Comparison of ENCODE assay signal across 9 mouse cellular contexts in genomic region chr8:115154096-115154495, GRCm38 (mm10).
DNase-seq lines count a peak whose midpoint lies in the region; ATAC-seq and TF ChIP-seq lines count a peak whose summit lies in the region.
"Had no signal": no experiment of that assay in that cellular context is flagged by ENCODE, and none has a peak within 500 bp of the region (broad histone marks: within the 10 kb centered on the region; RNA-seq: fewer than 3 reads in every experiment).

No protein-coding gene starts in this region.

- no peaks in the 10 kb centered on the region for H3K9me3 ChIP-seq in embryonic facial prominence, embryonic 14.5 days (ENCODE audit: control insufficient read depth, low read length)
- H3K9me3 ChIP-seq in embryonic facial prominence, embryonic 10.5 days: no peaks in the 10 kb centered on the region
- no peaks in the 10 kb centered on the region for H3K9me3 ChIP-seq in limb, embryonic 10.5 days (replicated peaks)

- no peak overlapping the region for H3K4me3 ChIP-seq in embryonic facial prominence, embryonic 14.5 days (ENCODE audit: low read depth, low read length)
- H3K4me3 ChIP-seq in embryonic facial prominence, embryonic 10.5 days: no peak overlapping the region
- H3K4me3 ChIP-seq in limb, embryonic 10.5 days: no peak overlapping the region

- no peak overlapping the region for H3K9ac ChIP-seq in embryonic facial prominence, embryonic 14.5 days (ENCODE audit: low read depth, low read length)

- peaks cover 7% of the 10 kb centered on the region for H3K4me1 ChIP-seq in embryonic facial prominence, embryonic 14.5 days (ENCODE audit: control insufficient read depth, insufficient read depth, low read length)
- peaks cover 36% of the 10 kb centered on the region for H3K4me1 ChIP-seq in embryonic facial prominence, embryonic 10.5 days
- H3K4me1 ChIP-seq in limb, embryonic 10.5 days: peaks cover 42% of the 10 kb centered on the region

- H3K36me3 ChIP-seq in embryonic facial prominence, embryonic 14.5 days (ENCODE audit: control insufficient read depth, insufficient read depth, low read length): no peaks in the 10 kb centered on the region
- no peaks in the 10 kb centered on the region for H3K36me3 ChIP-seq in embryonic facial prominence, embryonic 10.5 days (replicated peaks)
- no peaks in the 10 kb centered on the region for H3K36me3 ChIP-seq in limb, embryonic 10.5 days

- no peak overlapping the region for H3K4me2 ChIP-seq in embryonic facial prominence, embryonic 14.5 days (ENCODE audit: low read depth, low read length)

- ATAC-seq in embryonic facial prominence, embryonic 14.5 days (ENCODE audit: low read depth): no peak; the same call in 1 of the 2 replicates

- H3K27me3 ChIP-seq in embryonic facial prominence, embryonic 14.5 days (replicated peaks; ENCODE audit: control insufficient read depth, insufficient read depth, low read length): no peaks in the 10 kb centered on the region; the same call in 1 of the 2 replicates
- H3K27me3 ChIP-seq in embryonic facial prominence, embryonic 10.5 days (replicated peaks; ENCODE audit: low read depth, poor library complexity, severe bottlenecking): peaks cover 26% of the 10 kb centered on the region
- H3K27me3 ChIP-seq in limb, embryonic 10.5 days (ENCODE audit: low read depth, poor library complexity, severe bottlenecking): peaks cover 42% of the 10 kb centered on the region

- DNase-seq in embryonic facial prominence, embryonic 14.5 days (ENCODE audit: low spot score): peak; percentile 42
- DNase-seq in embryonic facial prominence, embryonic 10.5 days (ENCODE audit: low spot score): no peak
- peak; percentile 95 for DNase-seq in brain, embryonic 14.5 days (ENCODE audit: low read depth)
- DNase-seq in frontal cortex, adult 2 months (ENCODE audit: extremely low spot score in 1 of 2, low spot score in 1 of 2): peak; percentile 63 to 71
- DNase-seq in limb, embryonic 10.5 days (ENCODE audit: low spot score): no peak
- no peak for DNase-seq in lung, adult 18-20 months
- DNase-seq in gastrocnemius, postnatal 36 days: no peak
- DNase-seq in lung, postnatal 25 days (ENCODE audit: low spot score): no peak

- H3K27ac ChIP-seq in embryonic facial prominence, embryonic 14.5 days (replicated peaks; ENCODE audit: low read depth, low read length): no peak overlapping the region
- H3K27ac ChIP-seq in embryonic facial prominence, embryonic 10.5 days (replicated peaks): no peak overlapping the region
- 0 out of 2 replicates have a peak overlapping the region, but pooled peaks have one; percentile 36 for H3K27ac ChIP-seq in limb, embryonic 10.5 days
- H3K27ac ChIP-seq: kidney, postnatal 0 days had no signal

- no peak for TF ChIP-seq CTCF in brain, embryonic 14.5 days (IDR thresholded peaks at IDR 0.05; ENCODE audit: borderline replicate concordance, extremely low read depth, insufficient read depth, insufficient read length)

- intact Hi-C loops in gastrocnemius, postnatal 36 days (cut with DNase I): loop anchor here (10.0 kb wide), 1 partner anchor 561 kb away; no protein-coding TSS in a partner anchor

- 49% methylated on average over 10 of the region's 10 CpGs for WGBS in embryonic facial prominence, embryonic 14.5 days
- 72% methylated on average over 10 of the region's 10 CpGs for WGBS in embryonic facial prominence, embryonic 10.5 days
- 62% methylated on average over 10 of the region's 10 CpGs for WGBS in limb, embryonic 10.5 days

- TF ChIP-seq POLR2A in brain, embryonic 14.5 days (IDR thresholded peaks at IDR 0.05; ENCODE audit: borderline replicate concordance, extremely low read depth, insufficient read depth, insufficient read length, poor library complexity, severe bottlenecking): no peak

Comparison
In these comparisons a context has a peak if more than half of its experiments do, and no peak if none do; other contexts are left out.
1. DNase-seq: peak in embryonic facial prominence, embryonic 14.5 days (single experiment), brain, embryonic 14.5 days (single experiment) and frontal cortex, adult 2 months (2 of 2); none in embryonic facial prominence, embryonic 10.5 days (single experiment), limb, embryonic 10.5 days (single experiment), lung, adult 18-20 months (0 of 2), gastrocnemius, postnatal 36 days (0 of 2) and lung, postnatal 25 days (single experiment).